Mouse (Mus musculus): Measurements from ENCODE around the gene Susd5. TPM values are rescaled to one million over a fixed set of nuclear protein-coding genes. Genes with fewer than 3 reads are reported as not detected.

Susd5 gene
- polyA plus RNA-seq (2012; rRNA removed; ENCODE audit: low replicate concordance) = 0.04 and 0.21 TPM in 2 replicates

DNA sequence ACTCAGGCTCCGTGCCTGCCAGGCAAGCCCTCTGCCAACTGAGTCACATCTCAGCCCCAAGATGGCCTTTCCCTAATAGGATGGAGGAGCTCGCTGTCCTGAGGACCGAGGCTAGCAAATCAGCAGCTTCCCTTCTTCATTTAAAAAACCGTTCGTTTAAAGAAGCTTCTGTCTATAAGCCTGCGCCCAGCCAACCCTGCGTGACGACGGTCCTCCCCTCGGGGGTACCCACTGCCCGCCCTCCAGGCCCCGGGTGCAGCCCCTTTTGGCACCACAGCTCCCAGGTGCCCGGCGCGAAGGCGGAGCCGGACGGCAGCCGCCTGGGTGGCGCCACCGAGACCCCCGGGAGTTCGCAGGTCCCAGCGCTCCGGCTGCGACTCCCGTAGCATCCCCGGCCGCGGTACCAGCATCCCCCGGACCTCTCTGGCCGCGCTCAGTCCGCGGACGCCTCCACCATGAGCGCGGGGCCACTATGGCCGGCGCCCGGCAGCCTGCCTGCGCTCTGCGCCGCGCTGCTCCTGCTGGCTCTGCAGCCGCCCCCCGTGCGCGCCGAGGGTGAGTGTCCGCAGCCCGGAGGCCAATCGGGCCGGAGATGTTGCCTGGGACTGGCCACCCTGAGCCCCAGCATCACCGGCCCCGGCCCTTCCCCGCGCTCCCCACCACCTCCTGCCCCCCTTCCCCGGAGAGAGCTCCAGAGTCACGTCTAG, at the start of gene Susd5:
Gene Susd5 (plus strand): TSS at position 51 of the 707 bp plus-strand sequence.

DNA sequence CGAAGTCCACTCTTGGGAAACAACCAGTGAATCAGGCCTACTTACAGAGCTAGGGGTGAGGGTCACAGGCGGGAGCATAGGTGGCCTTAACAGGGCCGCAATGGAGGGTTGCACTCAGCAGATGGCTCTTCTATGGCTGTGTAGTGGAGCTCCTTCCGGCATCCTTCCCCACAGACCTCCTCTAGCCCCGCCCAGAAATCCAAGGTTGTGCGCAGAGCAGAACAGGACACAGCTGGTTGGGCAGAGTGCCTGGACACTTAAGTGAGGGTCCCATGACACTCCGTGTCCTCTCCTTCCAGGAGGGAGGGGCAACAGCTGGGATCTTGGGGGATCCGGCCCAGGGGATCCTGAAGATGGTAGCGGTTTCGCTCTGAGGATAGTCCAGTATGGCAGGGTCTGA, 10.9 kb upstream of the Susd5 start, which contains the start of gene Fbxl2:
Gene Fbxl2 (minus strand): TSS at position 164 of the 400 bp plus-strand sequence.

Other genes with a start within 250 kb of the Susd5 start
- 23.5 and 36.3 TPM in 2 replicates for gene Ubp1, start 126.2 kb upstream of the Susd5 start, polyA plus RNA-seq (2012; rRNA removed; ENCODE audit: low replicate concordance)
- 0.44 and 2.0 TPM in 2 replicates for gene Fbxl2, start 10.9 kb upstream of the Susd5 start, polyA plus RNA-seq (2012; rRNA removed; ENCODE audit: low replicate concordance)